Mouse (Mus musculus) forebrain, embryonic 16.5 days (tissue): Measurements from ENCODE around the gene Gstm4. TPM values are rescaled to one million over a fixed set of nuclear protein-coding genes. Genes with fewer than 3 reads are reported as not detected.

Experiments used
- polyA plus RNA-seq: library from polyadenylated mRNA; unstranded; fragments of >200 nt; fragmentation: Nextera tagmentation; extraction: Ambion mirVana; gene quantifications from 2 replicates; pipeline ENCODE4 v1.2.1, GENCODE M21; 2015

Gstm4 gene
- polyA plus RNA-seq, 1 experiment from 2014 or later, result 15.9 TPM

Other genes with a start within 250 kb of the Gstm4 start
- gene Eps8l3, start 167.7 kb downstream of the Gstm4 start, polyA plus RNA-seq, result not detected in 2 replicates
- 173 and 174 TPM in 2 replicates for gene Gstm5, start 149.1 kb downstream of the Gstm4 start, polyA plus RNA-seq
- 65.5 and 70.7 TPM in 2 replicates for gene Gstm7, start 113.1 kb downstream of the Gstm4 start, polyA plus RNA-seq
- 10.2 and 11.7 TPM in 2 replicates for gene Gstm6, start 101.1 kb downstream of the Gstm4 start, polyA plus RNA-seq
- not detected in 2 replicates for gene Gstm3, start 75.6 kb downstream of the Gstm4 start, polyA plus RNA-seq
- gene Gstm2, start 58.4 kb downstream of the Gstm4 start, polyA plus RNA-seq, result 4.2 and 9.2 TPM in 2 replicates
- gene Gstm1, start 26.9 kb downstream of the Gstm4 start, polyA plus RNA-seq, result 67.2 and 74.1 TPM in 2 replicates
- gene Ampd2, start 41.8 kb upstream of the Gstm4 start, polyA plus RNA-seq, result 55.7 and 64.3 TPM in 2 replicates
- gene Gnat2, start 47.9 kb upstream of the Gstm4 start, polyA plus RNA-seq, result 0.13 and 0.31 TPM in 2 replicates
- gene Gnai3, start 101.3 kb upstream of the Gstm4 start, polyA plus RNA-seq, result 155 and 191 TPM in 2 replicates
- gene Gpr61, start 110.0 kb upstream of the Gstm4 start, polyA plus RNA-seq, result 2.4 and 4.3 TPM in 2 replicates
- 10.1 and 12.0 TPM in 2 replicates for gene Amigo1, start 141.4 kb upstream of the Gstm4 start, polyA plus RNA-seq
- gene Cyb561d1, start 156.3 kb upstream of the Gstm4 start, polyA plus RNA-seq, result 4.1 and 5.7 TPM in 2 replicates
- 30.7 and 33.8 TPM in 2 replicates for gene Atxn7l2, start 166.0 kb upstream of the Gstm4 start, polyA plus RNA-seq
- gene Sypl2, start 181.8 kb upstream of the Gstm4 start, polyA plus RNA-seq, result 1.7 and 2.3 TPM in 2 replicates
- 265 and 266 TPM in 2 replicates for gene Psma5, start 212.0 kb upstream of the Gstm4 start, polyA plus RNA-seq
- 19.5 and 22.6 TPM in 2 replicates for gene Sort1, start 239.2 kb upstream of the Gstm4 start, polyA plus RNA-seq